Mouse (Mus musculus): ENCODE results near the gene Fhit. TPM values are rescaled to one million over a fixed set of nuclear protein-coding genes. Genes with fewer than 3 reads are reported as not detected.

Fhit gene
- total RNA-seq, 2 experiments from 2014 or later = 5.2 to 5.6 TPM

Other genes with a start within 250 kb of the Fhit start
- 1 to 10 TPM; 1.6 to 2.2 TPM for gene Gm3839, start 194.7 kb upstream of the Fhit start, total RNA-seq (2021)

Measured in gastrocnemius, postnatal 4 days (tissue).